Comparison of ENCODE assay signal across 8 mouse cellular contexts in genomic region chr7:101837606-101838471, GRCm38 (mm10). TPM values are rescaled to one million over a fixed set of nuclear protein-coding genes. Genes with fewer than 3 reads are reported as not detected.
DNase-seq lines count a peak whose midpoint lies in the region; ATAC-seq lines count a peak whose summit lies in the region.

Inppl1 (minus strand) TSS chr7:101838229.

- ATAC-seq in hindbrain, embryonic 14.5 days (ENCODE audit: low FRiP score) = peak; percentile 66

- H3K9me3 ChIP-seq in hindbrain, embryonic 14.5 days (ENCODE audit: control insufficient read depth, low read length) = no peaks in the 10 kb centered on the region

- H3K4me3 ChIP-seq in hindbrain, embryonic 14.5 days (replicated peaks; ENCODE audit: low read length) = peak within 1 kb of the TSS; percentile 68

- peak within 1 kb of the TSS; percentile 97 for H3K4me2 ChIP-seq in hindbrain, embryonic 14.5 days (replicated peaks)

- H3K27me3 ChIP-seq in hindbrain, embryonic 14.5 days (ENCODE audit: control insufficient read depth, insufficient read depth, low read length) = peaks cover 21% of the 10 kb centered on the region; the same call in 1 of the 2 replicates

- DNase-seq in R1 (ENCODE audit: low read depth, low spot score) = peak; percentile 99
- DNase-seq in cerebellum, postnatal 14 days = peak; percentile 67
- peak; percentile 75 to 82 for DNase-seq in frontal cortex, postnatal 36 days (ENCODE audit: low spot score in 2 of 2)
- peak; percentile 69 for DNase-seq in hindbrain, embryonic 14.5 days (ENCODE audit: low spot score)
- peak; percentile 77 for DNase-seq in left cerebral cortex, adult 11 months (ENCODE audit: low spot score)
- DNase-seq in lung, postnatal 36 days = peak; percentile 97
- peak; percentile 87 for DNase-seq in right cerebral cortex, adult 18-20 months
- DNase-seq in urinary bladder, postnatal 25 days (ENCODE audit: low spot score) = peak; percentile 79

- peak within 1 kb of the TSS; percentile 84 for H3K27ac ChIP-seq in hindbrain, embryonic 14.5 days

- under 1% methylated on average over 64 of the region's 64 CpGs for WGBS in hindbrain, embryonic 14.5 days

- no peaks in the 10 kb centered on the region for H3K36me3 ChIP-seq in hindbrain, embryonic 14.5 days (replicated peaks; ENCODE audit: control insufficient read depth, insufficient read depth)

- H3K4me1 ChIP-seq in hindbrain, embryonic 14.5 days (replicated peaks; ENCODE audit: control insufficient read depth, insufficient read depth, low read length) = peaks cover 31% of the 10 kb centered on the region

- peak within 1 kb of the TSS; percentile 74 for H3K9ac ChIP-seq in hindbrain, embryonic 14.5 days

RNA-seq across cellular contexts. Expression of gene Inppl1, which starts in this region (rescaled TPM):
- polyA plus RNA-seq in hindbrain, embryonic 14.5 days (2014; fragmentation: Nextera tagmentation; extraction: Ambion mirVana) = 7.8 and 10.5 TPM in 2 replicates

Comparison
In these comparisons a context has a peak if more than half of its experiments do, and no peak if none do; other contexts are left out.
1. Peak in every context shown above with its lines: DNase-seq, ATAC-seq, H3K4me3 ChIP-seq and H3K27ac ChIP-seq.